In the genomic region with DNA sequence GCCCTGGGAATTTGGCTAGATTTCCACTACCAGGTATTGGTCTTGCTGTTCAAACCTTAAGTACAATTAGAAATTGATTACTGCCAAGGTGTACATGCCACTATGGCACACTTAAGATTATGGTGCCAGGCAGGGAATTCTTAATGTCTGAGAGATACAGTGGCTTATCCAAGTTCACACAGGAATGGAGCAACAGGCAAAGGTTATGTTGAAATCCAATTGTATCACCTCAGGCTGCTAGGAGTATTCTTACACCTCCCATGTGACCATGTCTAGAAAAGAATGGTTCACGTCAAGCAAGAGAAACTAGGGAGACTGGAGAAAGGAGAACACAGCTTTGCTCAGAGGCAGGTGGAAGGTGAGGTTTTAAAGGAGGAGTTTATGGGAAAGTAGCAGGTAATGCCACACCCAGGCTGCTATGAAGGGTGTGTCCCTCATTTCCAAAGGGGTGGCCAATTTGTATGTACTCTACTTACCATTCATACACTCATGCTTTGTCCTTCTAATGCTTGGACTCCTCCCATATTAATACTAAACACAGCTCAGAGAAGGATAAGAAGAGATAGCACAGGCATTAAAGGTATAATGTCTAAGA, we compare ENCODE assay signal across 20 mouse cellular contexts.
DNase-seq lines count a peak whose midpoint lies in the region; ATAC-seq and TF ChIP-seq lines count a peak whose summit lies in the region.
"Had no signal": no experiment of that assay in that cellular context is flagged by ENCODE, and none has a peak within 500 bp of the region (broad histone marks: within the 10 kb centered on the region; RNA-seq: fewer than 3 reads in every experiment).

No protein-coding gene starts in this region.

- H3K27me3 ChIP-seq in liver, adult 2 months (ENCODE audit: control insufficient read depth, insufficient read depth, low read length), result no peaks in the 10 kb centered on the region
- no peaks in the 10 kb centered on the region for H3K27me3 ChIP-seq in liver, embryonic 12.5 days (replicated peaks)
- no peaks in the 10 kb centered on the region for H3K27me3 ChIP-seq in stomach, embryonic 16.5 days (ENCODE audit: control insufficient read depth, insufficient read depth, low read length)
- H3K27me3 ChIP-seq in midbrain, embryonic 11.5 days (ENCODE audit: control insufficient read depth, insufficient read depth, low read length), result no peaks in the 10 kb centered on the region
- H3K27me3 ChIP-seq: embryonic facial prominence, embryonic 13.5 days had no signal

- WGBS in liver, adult 2 months, result 24% methylated on average over 1 of the region's 1 CpGs
- 50% methylated on average over 1 of the region's 1 CpGs for WGBS in liver, embryonic 12.5 days (ENCODE audit: insufficient replicate concordance)
- 44% methylated on average over 1 of the region's 1 CpGs for WGBS in large intestine, adult 2 months
- WGBS in stomach, embryonic 16.5 days, result 75% methylated on average over 1 of the region's 1 CpGs
- 88% methylated on average over 1 of the region's 1 CpGs for WGBS in midbrain, embryonic 11.5 days

- peaks cover 13% of the 10 kb centered on the region for H3K4me1 ChIP-seq in liver, adult 2 months (ENCODE audit: control insufficient read depth, insufficient read depth, low read length)
- no peaks in the 10 kb centered on the region for H3K4me1 ChIP-seq in liver, embryonic 12.5 days
- H3K4me1 ChIP-seq in stomach, embryonic 16.5 days (ENCODE audit: control insufficient read depth, insufficient read depth, low read length), result 0 out of 2 replicates have a peak, but pooled peaks cover 3% of the 10 kb centered on the region
- no peaks in the 10 kb centered on the region for H3K4me1 ChIP-seq in midbrain, embryonic 11.5 days (ENCODE audit: control insufficient read depth, insufficient read depth, low read length)
- H3K4me1 ChIP-seq: embryonic facial prominence, embryonic 13.5 days; heart, embryonic 10.5 days had no signal

- DNase-seq in liver, adult 2 months (ENCODE audit: extremely low read depth, low read depth, low spot score), result peak; percentile 74
- DNase-seq in large intestine, adult 2 months (ENCODE audit: low read depth, low spot score), result peak; percentile 50
- DNase-seq in left cerebral cortex, adult 9 months (ENCODE audit: low spot score in 2 of 2), result no peak
- DNase-seq in gastrocnemius, postnatal 4 days (ENCODE audit: low spot score in 2 of 2), result no peak
- no peak for DNase-seq in midbrain, embryonic 11.5 days (ENCODE audit: low spot score, missing footprints)
- DNase-seq: adrenal gland, postnatal 14 days; cerebellum, adult 18-20 months; cerebellum, adult 9-11 months; cerebellum, postnatal 36 days; gastrocnemius, adult 2 months; gastrocnemius, postnatal 25 days; heart, adult 18-20 months; heart, postnatal 14 days had no signal

- no peak overlapping the region for H3K4me3 ChIP-seq in liver, adult 2 months (ENCODE audit: insufficient read depth, low read depth, low read length)
- no peak overlapping the region for H3K4me3 ChIP-seq in liver, embryonic 12.5 days
- no peak overlapping the region for H3K4me3 ChIP-seq in stomach, embryonic 16.5 days (replicated peaks; ENCODE audit: low read length)
- H3K4me3 ChIP-seq in midbrain, embryonic 11.5 days (ENCODE audit: low read depth, low read length), result no peak overlapping the region
- H3K4me3 ChIP-seq: embryonic facial prominence, embryonic 13.5 days; gastrocnemius, adult 2 months; heart, embryonic 10.5 days had no signal

- no peak for TF ChIP-seq POLR2A in liver, adult 2 months (IDR thresholded peaks at IDR 0.05; ENCODE audit: extremely low read depth, insufficient read depth, low read length)

- no peak overlapping the region for H3K9ac ChIP-seq in liver, adult 2 months (ENCODE audit: low read depth, low read length)
- H3K9ac ChIP-seq in liver, embryonic 12.5 days, result no peak overlapping the region
- no peak overlapping the region for H3K9ac ChIP-seq in stomach, embryonic 16.5 days (ENCODE audit: low read length)
- H3K9ac ChIP-seq in midbrain, embryonic 11.5 days (ENCODE audit: low read length), result no peak overlapping the region
- H3K9ac ChIP-seq: embryonic facial prominence, embryonic 13.5 days; hindbrain, embryonic 14.5 days had no signal

- H3K36me3 ChIP-seq in liver, adult 2 months (ENCODE audit: control insufficient read depth, insufficient read depth, low read length), result no peaks in the 10 kb centered on the region
- no peaks in the 10 kb centered on the region for H3K36me3 ChIP-seq in liver, embryonic 12.5 days
- H3K36me3 ChIP-seq in stomach, embryonic 16.5 days (ENCODE audit: control insufficient read depth, insufficient read depth, low read length), result no peaks in the 10 kb centered on the region
- no peaks in the 10 kb centered on the region for H3K36me3 ChIP-seq in midbrain, embryonic 11.5 days (ENCODE audit: control insufficient read depth, insufficient read depth, low read length)
- H3K36me3 ChIP-seq: embryonic facial prominence, embryonic 13.5 days; heart, embryonic 10.5 days had no signal

- no peak overlapping the region; the same call in 1 of the 2 replicates for H3K27ac ChIP-seq in liver, adult 2 months (replicated peaks; ENCODE audit: insufficient read depth, low read depth, low read length)
- H3K27ac ChIP-seq in liver, embryonic 12.5 days, result no peak overlapping the region
- peak overlapping the region; percentile 84 for H3K27ac ChIP-seq in stomach, embryonic 16.5 days (ENCODE audit: low read length)
- no peak overlapping the region for H3K27ac ChIP-seq in midbrain, embryonic 11.5 days (ENCODE audit: low read depth, low read length)
- H3K27ac ChIP-seq: embryonic facial prominence, embryonic 13.5 days; gastrocnemius, adult 2 months; heart, embryonic 10.5 days; hindbrain, embryonic 14.5 days had no signal

- no peak overlapping the region for H3K4me2 ChIP-seq in liver, embryonic 12.5 days
- no peak overlapping the region for H3K4me2 ChIP-seq in stomach, embryonic 16.5 days (ENCODE audit: low read depth, low read length)
- no peak overlapping the region for H3K4me2 ChIP-seq in midbrain, embryonic 11.5 days
- H3K4me2 ChIP-seq: embryonic facial prominence, embryonic 13.5 days; hindbrain, embryonic 14.5 days had no signal

- TF ChIP-seq CTCF in liver, adult 2 months (IDR thresholded peaks at IDR 0.05; ENCODE audit: low read depth, low read length), result no peak

- no peaks in the 10 kb centered on the region for H3K9me3 ChIP-seq in liver, embryonic 12.5 days (replicated peaks)
- no peaks in the 10 kb centered on the region for H3K9me3 ChIP-seq in stomach, embryonic 16.5 days (replicated peaks; ENCODE audit: control insufficient read depth, low read length)
- no peaks in the 10 kb centered on the region for H3K9me3 ChIP-seq in midbrain, embryonic 11.5 days (ENCODE audit: control insufficient read depth, low read length)
- H3K9me3 ChIP-seq: embryonic facial prominence, embryonic 13.5 days; heart, embryonic 10.5 days had no signal

- no peak for ATAC-seq in liver, embryonic 12.5 days
- ATAC-seq in stomach, embryonic 16.5 days (ENCODE audit: insufficient read depth, low FRiP score), result peak; percentile 79
- no peak for ATAC-seq in midbrain, embryonic 11.5 days (ENCODE audit: low FRiP score)
- ATAC-seq: activated CD4-positive, CD25-positive, alpha-beta regulatory T cell, adult 4 months; forebrain, embryonic 14.5 days had no signal

- no peaks in the 10 kb centered on the region for H3K79me2 ChIP-seq in liver, adult 2 months (ENCODE audit: control insufficient read depth, insufficient read depth, low read length)

Comparison
In these comparisons a context has a peak if more than half of its experiments do, and no peak if none do; other contexts are left out.
1. DNase-seq: peak in liver, adult 2 months (single experiment) and large intestine, adult 2 months (single experiment); none in left cerebral cortex, adult 9 months (0 of 2), gastrocnemius, postnatal 4 days (0 of 2) and midbrain, embryonic 11.5 days (single experiment).